Mouse (Mus musculus) stomach, embryonic 14.5 days (tissue): ENCODE results near the gene Inca1. TPM values are rescaled to one million over a fixed set of nuclear protein-coding genes. Genes with fewer than 3 reads are reported as not detected.

Experiments
- ATAC-seq: fragments of 200-750 bp; cut with Nextera tagmentation; 2 replicates; pipeline ENCODE4 v1.8.0; 2017; ENCODE audit warnings: low read depth, moderate TSS enrichment; ENCODE audit not compliant: insufficient number of reproducible peaks, insufficient read depth, low FRiP score
- H3K27ac ChIP-seq: fragments of 300-500 bp; sonication (generic); 2 replicates; pipeline ENCODE4 v1.5.1; 2014; ENCODE audit warnings: mild to moderate bottlenecking, low read length, moderate library complexity, mixed read lengths
- H3K27me3 ChIP-seq: fragments of 300-500 bp; sonication (generic); 2 replicates; pipeline ENCODE4 v1.6.1; 2014; ENCODE audit warnings: low read length, control low read depth, mixed read lengths; ENCODE audit not compliant: control insufficient read depth, insufficient read depth
- H3K36me3 ChIP-seq: fragments of 300-500 bp; sonication (generic); 2 replicates; pipeline ENCODE4 v1.6.1; 2014; ENCODE audit warnings: mild to moderate bottlenecking, control low read depth, low read length, moderate library complexity, mixed read lengths; ENCODE audit not compliant: control insufficient read depth, insufficient read depth
- H3K4me1 ChIP-seq: fragments of 300-500 bp; sonication (generic); 2 replicates; pipeline ENCODE4 v1.6.1; 2014; ENCODE audit warnings: low read length, control low read depth, mixed read lengths; ENCODE audit not compliant: control insufficient read depth, insufficient read depth
- H3K4me2 ChIP-seq: fragments of 300-500 bp; sonication (generic); replicated peaks from 2 replicates; pipeline ENCODE4 v1.6.1; 2014; ENCODE audit warnings: low read depth, low read length, control low read depth
- H3K4me3 ChIP-seq: fragments of 300-500 bp; sonication (generic); 2 replicates; pipeline ENCODE4 v1.5.1; 2014; ENCODE audit warnings: low read depth, low read length, control low read depth
- H3K9ac ChIP-seq: fragments of 300-500 bp; sonication (generic); replicated peaks from 2 replicates; pipeline ENCODE4 v1.6.1; 2014; ENCODE audit warnings: low read depth, mild to moderate bottlenecking, control low read depth, low read length, moderate library complexity, mixed read lengths
- H3K9me3 ChIP-seq: fragments of 300-500 bp; sonication (generic); 2 replicates; pipeline ENCODE4 v1.6.1; 2016; ENCODE audit warnings: low read depth, low read length, control low read depth; ENCODE audit not compliant: control insufficient read depth
- WGBS: fragments of 180-500 bp; shearing (Covaris S2); extraction: QIAGEN DNeasy Blood & Tissue Kit; methylation state at CpG from one replicate; pipeline ENCODE4 v1.1.7; 2014; 5-methylcytosine and 5-hydroxymethylcytosine counted together
- polyA plus RNA-seq: library from polyadenylated mRNA; unstranded; fragments of >200 nt; fragmentation: Nextera tagmentation; extraction: Ambion mirVana; gene quantifications from 2 replicates; pipeline ENCODE4 v1.2.1, GENCODE M21; 2014

Gene Inca1
- polyA plus RNA-seq, 1 experiment from 2014 or later: 1.0 TPM

DNA sequence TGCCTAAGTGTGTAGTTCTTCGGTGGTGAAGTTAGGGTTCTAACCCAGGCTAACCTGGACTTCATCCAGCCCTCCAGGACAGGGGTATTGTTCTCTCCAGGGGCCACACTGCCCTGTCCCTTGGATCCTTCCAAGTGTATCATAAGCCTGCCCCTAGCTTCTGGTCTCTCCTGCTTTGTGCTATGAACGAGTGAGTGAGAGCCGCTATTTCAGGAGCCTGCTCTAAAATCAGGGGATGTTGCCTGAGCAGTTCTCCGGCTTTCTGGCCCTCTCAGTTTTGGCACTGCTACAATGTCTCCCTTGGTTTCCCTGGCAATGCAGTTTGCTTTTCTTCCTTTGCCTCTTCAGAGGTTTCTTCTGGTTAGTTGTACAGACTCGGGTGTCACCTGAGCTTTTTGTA lies 31.2 kb upstream of the Inca1 start:
- Histone ChIP-seq H3K27ac (no peak overlapping the region), H3K4me1 (no peaks in the 10 kb centered on the region), H3K9me3 (no peaks in the 10 kb centered on the region), H3K9ac (no peak overlapping the region), H3K36me3 (peaks cover 27% of the 10 kb centered on the region), H3K4me3 (no peak overlapping the region), H3K27me3 (no peaks in the 10 kb centered on the region), H3K4me2 (no peak overlapping the region)
- 57% methylated on average over 5 of the region's 5 CpGs for WGBS
- ATAC-seq: no peak

DNA sequence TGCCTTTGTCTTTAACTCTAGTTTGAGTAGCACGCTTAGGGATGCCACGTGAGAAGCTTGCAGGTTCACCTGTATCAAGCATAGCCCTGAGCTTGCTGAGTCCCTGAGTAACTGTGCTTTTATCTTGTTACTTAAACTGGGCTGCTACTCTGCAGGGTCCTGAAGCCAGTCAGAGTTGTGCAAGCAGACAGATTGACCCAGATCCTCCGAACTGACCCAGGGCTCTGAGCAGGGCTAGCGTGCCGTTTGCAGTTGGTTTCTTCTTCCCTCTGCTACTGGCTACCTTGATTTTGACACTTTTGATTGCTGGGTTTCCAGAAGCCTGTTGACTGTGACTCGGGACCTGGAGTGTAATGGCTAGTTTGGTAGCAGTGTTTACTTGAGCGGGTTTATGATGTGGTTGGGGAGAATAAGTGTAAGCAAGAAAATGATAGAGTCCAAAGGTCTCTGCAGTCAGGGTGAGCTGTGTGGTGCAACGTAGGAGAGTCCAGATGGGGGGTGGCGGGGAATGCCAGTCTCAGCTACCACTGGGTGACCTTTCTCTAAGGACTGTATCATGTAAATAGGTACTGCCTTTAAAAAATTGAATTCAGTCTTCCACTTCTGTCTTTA lies 30.6 kb upstream of the Inca1 start:
- WGBS: 69% methylated on average over 9 of the region's 9 CpGs
- Histone ChIP-seq H3K27ac (no peak overlapping the region), H3K9ac (no peak overlapping the region), H3K36me3 (peaks cover 34% of the 10 kb centered on the region), H3K4me3 (no peak overlapping the region), H3K4me1 (no peaks in the 10 kb centered on the region), H3K9me3 (no peaks in the 10 kb centered on the region), H3K27me3 (no peaks in the 10 kb centered on the region), H3K4me2 (no peak overlapping the region)
- ATAC-seq: no peak

DNA sequence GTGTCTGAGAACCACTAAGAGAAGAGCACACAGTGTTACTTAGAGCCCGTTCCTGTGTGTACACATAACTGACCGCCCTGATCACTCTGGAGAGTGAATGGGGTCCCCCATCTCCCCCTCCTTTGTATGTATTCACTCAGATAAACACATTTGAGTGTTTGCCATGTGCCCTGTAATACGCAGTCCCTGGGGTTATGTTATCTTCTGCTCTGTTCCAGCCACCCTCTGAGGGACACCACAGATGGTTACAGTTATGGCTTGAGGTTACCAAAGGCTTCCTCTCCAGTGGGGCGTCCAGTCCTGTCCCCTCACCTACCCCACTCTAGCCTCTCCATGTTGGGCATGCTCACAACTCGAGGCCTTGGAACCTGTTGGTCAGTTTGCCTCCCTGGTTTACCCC lies 27.4 kb upstream of the Inca1 start:
- Histone ChIP-seq H3K4me2 (no peak overlapping the region), H3K4me3 (no peak overlapping the region), H3K27ac (no peak overlapping the region), H3K4me1 (no peaks in the 10 kb centered on the region), H3K36me3 (peaks cover 54% of the 10 kb centered on the region), H3K9me3 (no peaks in the 10 kb centered on the region), H3K27me3 (no peaks in the 10 kb centered on the region), H3K9ac (no peak overlapping the region)
- 73% methylated on average over 5 of the region's 5 CpGs for WGBS
- ATAC-seq: no peak

DNA sequence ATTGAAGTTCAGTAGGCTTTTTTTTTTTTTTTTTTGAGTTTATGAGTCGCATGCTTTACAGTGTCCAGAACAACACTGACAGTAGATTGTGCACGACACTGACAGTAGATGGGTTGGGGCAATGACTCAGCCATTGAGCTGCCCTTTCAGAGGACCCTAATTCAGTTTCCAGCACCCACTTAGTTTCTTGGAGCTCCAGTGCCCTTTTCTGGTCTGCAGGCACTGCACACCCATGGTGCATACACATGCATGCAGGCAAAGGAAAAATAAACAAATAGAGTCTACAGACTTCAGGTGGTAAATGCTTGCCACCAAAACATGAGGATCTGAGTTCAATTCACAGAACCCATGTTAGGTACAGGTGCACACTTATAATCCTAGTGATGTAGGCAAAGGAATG lies 26.6 kb upstream of the Inca1 start:
- Histone ChIP-seq H3K4me3 (no peak overlapping the region), H3K4me2 (no peak overlapping the region), H3K36me3 (peaks cover 59% of the 10 kb centered on the region), H3K27me3 (no peaks in the 10 kb centered on the region), H3K27ac (no peak overlapping the region), H3K9ac (no peak overlapping the region), H3K9me3 (no peaks in the 10 kb centered on the region), H3K4me1 (no peaks in the 10 kb centered on the region)
- ATAC-seq: no peak
- 98% methylated on average over 2 of the region's 2 CpGs for WGBS

DNA sequence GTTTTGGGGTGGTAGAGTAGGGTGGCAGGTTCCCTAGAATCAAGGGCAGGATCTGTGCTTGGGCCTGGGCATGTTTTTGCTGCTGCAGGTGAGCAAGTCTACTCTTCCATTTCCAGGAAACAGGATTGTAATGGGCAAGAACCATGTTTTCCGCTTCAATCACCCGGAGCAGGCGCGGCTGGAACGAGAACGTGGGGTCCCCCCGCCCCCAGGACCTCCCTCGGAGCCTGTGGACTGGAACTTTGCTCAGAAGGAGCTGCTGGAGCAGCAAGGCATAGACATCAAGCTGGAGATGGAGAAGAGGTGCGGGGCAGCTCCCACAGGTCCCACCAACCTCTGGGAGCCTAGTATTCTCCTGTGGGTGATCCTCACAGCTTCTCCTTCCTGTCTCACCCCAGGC lies 24.8 kb upstream of the Inca1 start:
- ATAC-seq: no peak
- WGBS: 90% methylated on average over 9 of the region's 9 CpGs
- Histone ChIP-seq H3K9ac (no peak overlapping the region), H3K36me3 (peaks cover 70% of the 10 kb centered on the region), H3K4me3 (no peak overlapping the region), H3K27ac (no peak overlapping the region), H3K4me1 (no peaks in the 10 kb centered on the region), H3K4me2 (no peak overlapping the region), H3K27me3 (no peaks in the 10 kb centered on the region), H3K9me3 (no peaks in the 10 kb centered on the region)

DNA sequence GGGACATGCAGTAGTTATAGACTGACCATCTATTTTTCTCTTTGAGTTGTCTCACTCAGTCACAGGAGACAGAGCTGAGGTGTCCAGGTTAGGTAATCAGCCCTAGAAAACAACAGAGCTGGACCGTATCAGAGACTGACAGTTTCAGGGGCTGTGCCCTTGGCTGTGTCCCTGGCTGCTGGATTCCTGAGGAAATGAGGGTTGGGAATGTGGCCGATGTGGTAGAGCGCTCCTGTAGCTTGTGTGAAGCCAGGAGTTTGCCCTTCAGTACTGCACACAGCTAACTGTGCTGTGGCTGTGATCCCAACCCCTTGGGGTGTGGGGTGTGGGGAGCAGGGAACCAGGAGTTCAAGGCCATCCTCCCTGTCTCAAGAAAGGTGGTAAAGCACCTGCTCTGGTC lies 21.1 kb upstream of the Inca1 start:
- no peaks in the 10 kb centered on the region for H3K27me3 ChIP-seq
- 92% methylated on average over 3 of the region's 3 CpGs for WGBS
- H3K9me3 ChIP-seq: no peaks in the 10 kb centered on the region
- no peak for ATAC-seq
- no peak overlapping the region for H3K4me3 ChIP-seq
- H3K36me3 ChIP-seq: peaks cover 70% of the 10 kb centered on the region
- no peaks in the 10 kb centered on the region for H3K4me1 ChIP-seq
- no peak overlapping the region for H3K4me2 ChIP-seq
- no peak overlapping the region for H3K27ac ChIP-seq
- H3K9ac ChIP-seq: no peak overlapping the region

DNA sequence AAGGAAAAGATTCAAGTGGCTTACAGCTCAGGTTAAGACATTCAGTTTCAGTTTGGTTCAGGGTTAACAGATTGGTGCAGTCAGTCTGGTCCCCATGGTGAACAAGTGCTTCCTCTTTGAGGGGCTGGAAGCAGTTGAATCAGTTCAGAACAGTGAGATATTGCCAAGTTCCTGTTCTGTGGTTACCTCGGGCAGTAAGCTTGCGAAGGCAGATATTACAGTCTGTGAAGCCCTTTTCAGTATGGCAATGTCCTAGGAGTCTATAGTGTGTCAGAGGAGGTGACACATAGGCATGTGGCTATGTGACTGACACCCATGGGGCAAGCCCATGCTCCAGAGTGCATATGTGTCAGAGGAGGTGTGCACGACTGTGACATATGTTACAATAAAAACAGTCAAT lies 20.6 kb upstream of the Inca1 start:
- H3K4me1 ChIP-seq: no peaks in the 10 kb centered on the region
- H3K4me3 ChIP-seq: no peak overlapping the region
- H3K9me3 ChIP-seq: no peaks in the 10 kb centered on the region
- no peaks in the 10 kb centered on the region for H3K27me3 ChIP-seq
- peaks cover 65% of the 10 kb centered on the region for H3K36me3 ChIP-seq
- 90% methylated on average over 3 of the region's 3 CpGs for WGBS
- no peak overlapping the region for H3K9ac ChIP-seq
- H3K27ac ChIP-seq: no peak overlapping the region
- H3K4me2 ChIP-seq: no peak overlapping the region
- no peak for ATAC-seq

DNA sequence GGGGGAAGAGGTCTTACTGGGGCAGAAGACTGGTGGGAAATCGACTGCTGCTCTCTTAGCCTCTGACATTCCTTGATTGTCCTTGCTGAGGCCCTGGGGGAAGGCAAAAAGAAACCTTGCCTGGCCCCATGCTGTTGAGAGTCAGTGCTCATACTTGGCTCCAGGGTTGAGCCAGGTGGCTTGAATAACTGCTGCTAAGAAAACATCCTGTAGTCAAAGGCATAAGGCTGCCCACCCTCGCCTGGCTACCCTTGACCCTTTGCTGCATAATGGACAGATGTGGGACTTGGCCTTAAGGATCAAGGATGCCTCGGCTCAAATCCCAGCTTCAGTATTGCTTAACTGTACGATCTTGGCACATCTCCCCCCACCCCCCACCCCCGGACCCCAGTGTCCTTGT lies 18.5 kb upstream of the Inca1 start:
- Histone ChIP-seq H3K4me2 (no peak overlapping the region), H3K4me3 (no peak overlapping the region), H3K27me3 (no peaks in the 10 kb centered on the region), H3K9ac (no peak overlapping the region), H3K36me3 (peaks cover 47% of the 10 kb centered on the region), H3K9me3 (no peaks in the 10 kb centered on the region), H3K4me1 (no peaks in the 10 kb centered on the region), H3K27ac (no peak overlapping the region)
- WGBS: 76% methylated on average over 5 of the region's 5 CpGs
- no peak for ATAC-seq

DNA sequence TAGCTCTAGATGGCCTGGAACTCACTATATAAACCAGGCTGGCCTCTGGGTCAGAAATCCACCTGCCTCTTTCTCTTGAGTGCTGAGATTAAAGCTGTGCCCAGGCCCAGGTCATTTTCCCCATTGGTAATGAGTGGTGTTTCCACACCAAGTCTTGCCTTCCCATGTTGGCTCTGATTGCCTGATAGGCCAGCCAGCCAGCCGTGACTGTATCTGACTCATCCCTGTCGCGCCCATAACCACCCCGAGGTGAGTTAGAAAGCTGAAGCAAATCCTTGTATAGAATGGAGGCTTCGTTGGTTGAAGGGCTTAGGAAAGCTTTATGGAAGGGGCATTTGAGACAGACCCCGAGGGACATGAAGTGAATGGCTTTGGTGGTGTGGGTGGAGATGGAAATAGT lies 15.9 kb upstream of the Inca1 start:
- ATAC-seq: no peak
- Histone ChIP-seq H3K36me3 (peaks cover 43% of the 10 kb centered on the region), H3K9me3 (no peaks in the 10 kb centered on the region), H3K4me1 (no peaks in the 10 kb centered on the region), H3K4me2 (no peak overlapping the region), H3K9ac (no peak overlapping the region), H3K4me3 (no peak overlapping the region), H3K27ac (no peak overlapping the region), H3K27me3 (no peaks in the 10 kb centered on the region)
- WGBS: 89% methylated on average over 6 of the region's 6 CpGs
